Mouse (Mus musculus): Measurements from ENCODE around the gene Gal3st4. TPM values are rescaled to one million over a fixed set of nuclear protein-coding genes. Genes with fewer than 3 reads are reported as not detected.

Gal3st4 gene
- total and polyA plus RNA-seq, 2 experiments from 2014 or later, result 1.5 to 2.1 TPM

DNA sequence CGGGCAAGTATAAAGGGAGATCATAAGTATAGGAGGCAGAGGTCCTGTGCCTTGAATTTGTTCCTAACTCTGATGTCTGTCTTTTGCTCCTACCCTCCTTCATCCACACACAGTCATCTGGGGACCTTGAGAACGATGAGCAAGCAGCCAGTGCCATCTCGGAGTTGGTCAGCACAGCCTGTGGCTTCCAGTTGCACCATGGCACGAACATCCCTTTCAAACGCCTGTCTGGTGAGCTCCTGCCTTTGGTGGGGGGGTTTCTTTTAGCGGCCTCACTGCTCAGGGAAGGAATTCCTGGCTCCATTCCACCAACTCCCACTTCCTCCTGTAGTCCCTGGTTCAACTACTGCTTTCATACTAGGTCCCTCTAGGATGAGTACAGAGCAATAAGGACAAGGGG, 14.1 kb downstream of the Gal3st4 start:
- no peak overlapping the region for H3K4me2 ChIP-seq (ENCODE audit: low read depth, low read length)
- peaks cover 16% of the 10 kb centered on the region for H3K4me1 ChIP-seq (ENCODE audit: insufficient read depth, low read length)
- H3K27me3 ChIP-seq (ENCODE audit: insufficient read depth, low read length), result no peaks in the 10 kb centered on the region
- no peak for DNase-seq (ENCODE audit: low spot score)
- H3K36me3 ChIP-seq (ENCODE audit: insufficient read depth, low read length), result peaks cover 25% of the 10 kb centered on the region
- no peak overlapping the region for H3K4me3 ChIP-seq (ENCODE audit: low read length)
- TF ChIP-seq CTCF (IDR thresholded peaks at IDR 0.05; ENCODE audit: low read depth), result no peak
- H3K27ac ChIP-seq, result no peak overlapping the region
- ATAC-seq, result no peak
- H3K9ac ChIP-seq (replicated peaks; ENCODE audit: low read length), result no peak overlapping the region
- no peaks in the 10 kb centered on the region for H3K9me3 ChIP-seq (ENCODE audit: low read length)
- WGBS, result 84% methylated on average over 6 of the region's 6 CpGs

DNA sequence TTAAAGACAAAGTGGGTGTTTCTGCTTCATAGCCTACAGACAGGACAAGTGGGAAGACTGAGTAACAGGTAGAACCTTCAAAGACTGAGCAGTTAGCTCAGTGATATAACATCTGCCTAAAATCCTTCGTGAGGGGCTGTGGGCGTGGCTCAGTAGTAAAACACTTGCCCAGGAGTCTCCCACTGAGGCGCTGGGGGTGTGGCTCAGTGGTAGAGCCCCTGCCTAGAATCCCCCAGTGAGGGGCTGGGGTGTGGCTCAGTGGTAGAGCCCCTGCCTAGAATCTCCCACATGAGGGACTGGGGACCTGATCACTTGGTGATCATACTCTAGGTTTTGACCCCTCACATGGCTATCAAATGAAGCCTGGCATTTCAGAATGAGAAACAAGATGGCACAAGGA, 14.6 kb downstream of the Gal3st4 start:
- no peaks in the 10 kb centered on the region for H3K9me3 ChIP-seq (ENCODE audit: low read length)
- no peak overlapping the region for H3K27ac ChIP-seq
- no peak overlapping the region for H3K9ac ChIP-seq (replicated peaks; ENCODE audit: low read length)
- ATAC-seq (no peak), DNase-seq (ENCODE audit: low spot score) (no peak)
- no peak overlapping the region for H3K4me2 ChIP-seq (ENCODE audit: low read depth, low read length)
- peaks cover 25% of the 10 kb centered on the region for H3K36me3 ChIP-seq (ENCODE audit: insufficient read depth, low read length)
- H3K27me3 ChIP-seq (ENCODE audit: insufficient read depth, low read length), result no peaks in the 10 kb centered on the region
- no peak overlapping the region for H3K4me3 ChIP-seq (ENCODE audit: low read length)
- peaks cover 16% of the 10 kb centered on the region for H3K4me1 ChIP-seq (ENCODE audit: insufficient read depth, low read length)
- TF ChIP-seq CTCF (IDR thresholded peaks at IDR 0.05; ENCODE audit: low read depth), result no peak
- WGBS, result 88% methylated on average over 3 of the region's 3 CpGs

DNA sequence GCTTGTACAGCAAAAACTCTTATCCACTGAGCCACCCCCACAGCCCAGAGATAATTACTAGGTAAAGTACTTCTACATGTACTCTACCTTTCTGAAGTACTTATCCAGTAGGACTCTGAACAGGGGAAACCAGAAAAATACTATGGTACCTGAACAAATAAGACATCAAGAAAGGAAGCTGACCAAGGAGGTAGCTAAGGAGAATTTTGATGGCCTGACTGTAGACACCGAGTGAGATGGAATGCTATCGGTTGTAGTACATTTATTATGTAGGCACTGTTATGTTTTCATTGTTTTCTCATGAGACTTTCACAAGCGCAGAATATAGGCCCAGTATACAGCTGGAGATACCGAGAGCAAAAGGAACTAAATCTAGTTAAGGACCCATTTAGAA, 15.1 kb downstream of the Gal3st4 start:
- DNase-seq (ENCODE audit: low spot score) (no peak), ATAC-seq (no peak)
- no peak overlapping the region for H3K4me3 ChIP-seq (ENCODE audit: low read length)
- no peak overlapping the region for H3K27ac ChIP-seq
- H3K4me1 ChIP-seq (ENCODE audit: insufficient read depth, low read length), result peaks cover 12% of the 10 kb centered on the region
- TF ChIP-seq CTCF (IDR thresholded peaks at IDR 0.05; ENCODE audit: low read depth), result no peak
- H3K4me2 ChIP-seq (ENCODE audit: low read depth, low read length), result no peak overlapping the region
- 89% methylated on average over 4 of the region's 4 CpGs for WGBS
- H3K27me3 ChIP-seq (ENCODE audit: insufficient read depth, low read length), result no peaks in the 10 kb centered on the region
- no peak overlapping the region for H3K9ac ChIP-seq (replicated peaks; ENCODE audit: low read length)
- no peaks in the 10 kb centered on the region for H3K9me3 ChIP-seq (ENCODE audit: low read length)
- H3K36me3 ChIP-seq (ENCODE audit: insufficient read depth, low read length), result peaks cover 25% of the 10 kb centered on the region

DNA sequence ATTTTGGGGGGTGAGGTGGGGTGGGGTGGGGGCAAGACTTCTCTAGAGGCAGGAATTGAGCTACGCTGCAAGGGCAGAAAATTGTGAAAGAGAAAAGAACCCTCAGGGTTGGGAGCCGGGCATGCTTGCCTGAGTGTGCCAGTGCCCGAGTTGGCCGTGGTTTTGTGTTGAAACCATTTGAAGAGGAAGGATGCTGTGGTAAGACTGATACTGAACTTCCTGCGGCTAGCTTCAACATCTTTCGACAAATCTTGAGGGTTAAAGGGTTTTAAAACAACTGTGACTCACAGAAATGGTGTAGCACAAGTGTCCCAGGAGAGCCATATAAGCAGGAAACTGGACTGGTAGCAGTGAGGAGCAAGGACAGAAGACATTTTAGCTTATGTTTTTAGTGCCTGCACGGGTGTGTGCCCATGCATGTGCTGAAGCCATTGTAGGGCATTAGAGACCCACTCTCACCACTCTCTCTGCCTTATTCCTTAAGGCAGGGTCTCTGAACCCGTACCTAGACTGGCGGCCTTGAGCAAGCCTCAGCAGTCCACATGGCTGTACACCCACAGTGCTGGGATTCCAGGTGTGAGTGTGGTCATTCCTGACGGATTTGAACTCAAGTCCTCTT, 15.6 kb downstream of the Gal3st4 start:
- TF ChIP-seq CTCF (IDR thresholded peaks at IDR 0.05; ENCODE audit: low read depth), result no peak
- 90% methylated on average over 10 of the region's 10 CpGs for WGBS
- Histone ChIP-seq H3K4me2 (ENCODE audit: low read depth, low read length) (peak overlapping the region; percentile 91; the same call in 1 of the 2 replicates), H3K4me1 (ENCODE audit: insufficient read depth, low read length) (peaks cover 7% of the 10 kb centered on the region), H3K9me3 (ENCODE audit: low read length) (no peaks in the 10 kb centered on the region), H3K4me3 (ENCODE audit: low read length) (no peak overlapping the region), H3K27ac (no peak overlapping the region), H3K27me3 (ENCODE audit: insufficient read depth, low read length) (no peaks in the 10 kb centered on the region), H3K36me3 (ENCODE audit: insufficient read depth, low read length) (peaks cover 25% of the 10 kb centered on the region), H3K9ac (replicated peaks; ENCODE audit: low read length) (no peak overlapping the region)
- DNase-seq (ENCODE audit: low spot score) (no peak), ATAC-seq (no peak)

DNA sequence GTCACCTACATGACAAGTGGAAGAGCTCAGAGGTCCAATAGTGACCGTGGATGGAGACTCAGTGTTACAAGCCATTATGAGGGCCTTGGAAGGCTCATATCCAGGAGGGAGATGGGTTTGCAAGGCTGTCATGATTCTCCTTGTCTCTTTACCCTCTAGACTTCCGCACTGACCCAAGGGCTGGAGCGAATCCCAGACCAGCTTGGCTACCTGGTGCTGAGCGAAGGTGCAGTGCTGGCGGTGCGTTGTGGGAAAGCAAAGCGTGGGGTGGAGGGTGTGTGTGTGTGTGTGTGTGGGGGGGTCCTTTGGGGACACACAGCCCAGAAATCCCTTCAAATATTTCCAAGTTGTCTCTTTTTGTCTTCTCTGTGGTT, 16.6 kb downstream of the Gal3st4 start:
- TF ChIP-seq CTCF (IDR thresholded peaks at IDR 0.05; ENCODE audit: low read depth), result no peak
- Histone ChIP-seq H3K9ac (replicated peaks; ENCODE audit: low read length) (peak overlapping the region; percentile 59), H3K4me3 (ENCODE audit: low read length) (peak overlapping the region; percentile 51), H3K27me3 (ENCODE audit: insufficient read depth, low read length) (no peaks in the 10 kb centered on the region), H3K27ac (peak overlapping the region; percentile 85), H3K4me2 (ENCODE audit: low read depth, low read length) (peak overlapping the region; percentile 91), H3K9me3 (ENCODE audit: low read length) (no peaks in the 10 kb centered on the region), H3K36me3 (ENCODE audit: insufficient read depth, low read length) (peaks cover 17% of the 10 kb centered on the region), H3K4me1 (ENCODE audit: insufficient read depth, low read length) (peaks cover 6% of the 10 kb centered on the region)
- WGBS, result 11% methylated on average over 7 of the region's 7 CpGs
- peak; percentile 10; the same call in 1 of the 2 replicates for ATAC-seq
- no peak for DNase-seq (ENCODE audit: low spot score)

DNA sequence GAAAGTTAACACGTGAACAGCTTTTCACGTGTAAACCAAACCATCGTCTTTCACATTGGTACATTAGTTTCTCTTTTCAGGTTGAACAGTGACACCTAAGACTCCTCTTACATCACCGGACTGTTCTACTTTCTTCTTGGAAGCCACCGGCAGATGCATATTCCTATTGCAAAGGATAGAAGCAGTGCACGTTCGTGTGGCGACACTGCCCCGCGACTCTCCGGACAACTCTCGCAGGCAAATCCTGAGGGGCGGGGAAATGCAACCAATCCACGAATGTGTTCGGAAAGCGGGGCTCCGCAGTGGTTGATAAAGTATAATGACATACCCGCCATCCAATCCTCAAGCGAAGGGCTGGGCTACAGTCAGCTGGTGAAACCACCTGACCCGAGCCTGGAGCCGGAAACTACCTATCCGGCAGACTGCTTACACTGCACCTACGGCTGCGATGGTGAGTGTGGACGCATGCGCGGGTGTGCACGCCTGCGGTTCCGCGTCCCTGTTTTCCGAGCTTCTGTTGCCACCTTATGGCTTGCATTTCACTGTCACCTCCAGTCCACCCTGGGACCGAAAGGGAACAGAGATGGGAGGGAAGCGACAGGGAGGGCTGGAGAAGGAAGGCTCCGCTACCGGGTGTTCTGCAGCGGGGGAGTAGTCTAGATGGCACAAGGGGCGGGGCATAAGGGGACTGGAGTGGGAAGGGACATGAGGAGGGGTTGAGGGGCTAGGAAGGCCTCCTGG, 17.1 kb downstream of the Gal3st4 start, which contains the start of gene Lamtor4:
Gene Lamtor4, plus strand, starts transcription at position 130 of the 741 bp plus-strand sequence.
- Histone ChIP-seq H3K27ac (peak within 1 kb of the TSS; percentile 85), H3K9ac (replicated peaks; ENCODE audit: low read length) (peak within 1 kb of the TSS; percentile 59), H3K4me1 (ENCODE audit: insufficient read depth, low read length) (peaks cover 6% of the 10 kb centered on the region), H3K4me2 (ENCODE audit: low read depth, low read length) (peak within 1 kb of the TSS; percentile 91), H3K4me3 (ENCODE audit: low read length) (peak within 1 kb of the TSS; percentile 51), H3K27me3 (ENCODE audit: insufficient read depth, low read length) (no peaks in the 10 kb centered on the region), H3K9me3 (ENCODE audit: low read length) (no peaks in the 10 kb centered on the region), H3K36me3 (ENCODE audit: insufficient read depth, low read length) (peaks cover 12% of the 10 kb centered on the region)
- peak; percentile 55 for TF ChIP-seq CTCF (IDR thresholded peaks at IDR 0.05; ENCODE audit: low read depth)
- peak; percentile 98 for DNase-seq (ENCODE audit: low spot score)
- peak; percentile 100 for ATAC-seq
- under 1% methylated on average over 38 of the region's 38 CpGs for WGBS

DNA sequence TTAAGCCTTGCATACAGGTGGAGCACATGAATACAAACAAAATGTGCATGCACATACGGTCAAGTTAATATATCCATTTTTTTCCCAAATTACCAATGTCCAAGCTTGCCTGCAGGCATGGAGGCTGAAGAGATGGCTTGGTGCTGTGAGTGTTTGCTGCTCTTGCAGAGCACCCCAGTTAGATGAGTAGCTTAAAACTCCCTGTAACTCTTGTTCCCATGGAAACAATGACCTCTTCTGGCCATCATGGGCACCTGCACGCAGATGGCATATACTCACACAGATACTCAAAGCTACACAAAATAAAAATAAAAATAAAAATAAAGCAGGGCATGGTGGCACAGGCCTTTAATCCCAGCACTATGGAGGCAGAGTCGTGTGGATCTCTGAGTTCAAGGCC, 19.6 kb downstream of the Gal3st4 start:
- no peak overlapping the region for H3K4me3 ChIP-seq (ENCODE audit: low read length)
- H3K4me1 ChIP-seq (ENCODE audit: insufficient read depth, low read length), result peaks cover 6% of the 10 kb centered on the region
- ATAC-seq (no peak), DNase-seq (ENCODE audit: low spot score) (no peak)
- H3K27me3 ChIP-seq (ENCODE audit: insufficient read depth, low read length), result no peaks in the 10 kb centered on the region
- no peaks in the 10 kb centered on the region for H3K9me3 ChIP-seq (ENCODE audit: low read length)
- no peak overlapping the region for H3K9ac ChIP-seq (replicated peaks; ENCODE audit: low read length)
- H3K4me2 ChIP-seq (ENCODE audit: low read depth, low read length), result no peak overlapping the region
- TF ChIP-seq CTCF (IDR thresholded peaks at IDR 0.05; ENCODE audit: low read depth), result no peak
- H3K27ac ChIP-seq, result no peak overlapping the region
- 92% methylated on average over 3 of the region's 3 CpGs for WGBS
- no peaks in the 10 kb centered on the region for H3K36me3 ChIP-seq (ENCODE audit: insufficient read depth, low read length)

Measured in hindbrain, postnatal 0 days (tissue).